Mouse (Mus musculus): ENCODE measurements around the gene Tmem50b. TPM values are rescaled to one million over a fixed set of nuclear protein-coding genes. Genes with fewer than 3 reads are reported as not detected.

Gene Tmem50b
- polyA plus RNA-seq, 1 experiment from 2014 or later = 32.7 TPM

GRCm38 (mm10) chr16:91527051-91527450, 70.5 kb downstream of the Tmem50b start:
- Histone ChIP-seq H3K27ac (no peak overlapping the region), H3K4me1 (no peaks in the 10 kb centered on the region), H3K4me3 (no peak overlapping the region), H3K27me3 (ENCODE audit: poor library complexity, severe bottlenecking) (no peaks in the 10 kb centered on the region), H3K9me3 (peaks cover 3% of the 10 kb centered on the region; the same call in 1 of the 2 replicates), H3K36me3 (replicated peaks) (no peaks in the 10 kb centered on the region)
- 84% methylated on average over 10 of the region's 10 CpGs for WGBS
- no peak for DNase-seq (ENCODE audit: extremely low spot score, low spot score)

- Histone ChIP-seq H3K27ac (no peak overlapping the region), H3K9me3 (peaks cover 3% of the 10 kb centered on the region; the same call in 1 of the 2 replicates), H3K36me3 (replicated peaks) (no peaks in the 10 kb centered on the region), H3K27me3 (ENCODE audit: poor library complexity, severe bottlenecking) (no peaks in the 10 kb centered on the region), H3K4me1 (no peaks in the 10 kb centered on the region), H3K4me3 (no peak overlapping the region)
- WGBS = 96% methylated on average over 6 of the region's 6 CpGs
- DNase-seq (ENCODE audit: extremely low spot score, low spot score) = no peak
Measured at GRCm38 (mm10) chr16:91526274-91526673, 71.3 kb downstream of the Tmem50b start.

Small RNA genes within 50 kb of the gene (microRNA-seq; reads per million reads assigned to microRNA genes)
- not detected for gene Mir6367

Other genes with a start within 250 kb of the Tmem50b start
- 28.6 and 29.0 TPM in 2 replicates for gene Ifnar2, start 225.0 kb downstream of the Tmem50b start, polyA plus RNA-seq (2016; fragmentation: Nextera tagmentation; extraction: Ambion mirVana)
- gene Gm21970, start 206.1 kb downstream of the Tmem50b start, polyA plus RNA-seq (2016; fragmentation: Nextera tagmentation; extraction: Ambion mirVana) = not detected in 2 replicates
- 4.7 and 5.8 TPM in 2 replicates for gene Il10rb, start 191.6 kb downstream of the Tmem50b start, polyA plus RNA-seq (2016; fragmentation: Nextera tagmentation; extraction: Ambion mirVana)
- 48.3 and 52.7 TPM in 2 replicates for gene Ifnar1, start 112.6 kb downstream of the Tmem50b start, polyA plus RNA-seq (2016; fragmentation: Nextera tagmentation; extraction: Ambion mirVana)
- gene Ifngr2, start 50.7 kb downstream of the Tmem50b start, polyA plus RNA-seq (2016; fragmentation: Nextera tagmentation; extraction: Ambion mirVana) = 27.2 and 28.0 TPM in 2 replicates
- gene Dnajc28, start 21.2 kb upstream of the Tmem50b start, polyA plus RNA-seq (2016; fragmentation: Nextera tagmentation; extraction: Ambion mirVana) = 2.9 and 4.0 TPM in 2 replicates
- gene Gart, start 49.2 kb upstream of the Tmem50b start, polyA plus RNA-seq (2016; fragmentation: Nextera tagmentation; extraction: Ambion mirVana) = 204 and 211 TPM in 2 replicates
- gene Son, start 49.7 kb upstream of the Tmem50b start, polyA plus RNA-seq (2016; fragmentation: Nextera tagmentation; extraction: Ambion mirVana) = 110 and 111 TPM in 2 replicates
- gene Donson, start 91.0 kb upstream of the Tmem50b start, polyA plus RNA-seq (2016; fragmentation: Nextera tagmentation; extraction: Ambion mirVana) = 34.3 and 38.1 TPM in 2 replicates
- gene Cryzl1, start 131.2 kb upstream of the Tmem50b start, polyA plus RNA-seq (2016; fragmentation: Nextera tagmentation; extraction: Ambion mirVana) = 61.5 and 67.1 TPM in 2 replicates
- 38.7 and 40.7 TPM in 2 replicates for gene Itsn1, start 131.5 kb upstream of the Tmem50b start, polyA plus RNA-seq (2016; fragmentation: Nextera tagmentation; extraction: Ambion mirVana)

Data from forebrain, embryonic 10.5 days (tissue).